16 mouse cellular contexts compared by ENCODE assay signal in genomic region chr2:59673877-59674276, GRCm38 (mm10).
A peak's percentile ranks its signal among the peaks of the same experiment; 100 is the strongest.
DNase-seq lines count a peak whose midpoint lies in the region; ATAC-seq and TF ChIP-seq lines count a peak whose summit lies in the region.
"Had no signal": no experiment of that assay in that cellular context is flagged by ENCODE, and none has a peak within 500 bp of the region (broad histone marks: within the 10 kb centered on the region; RNA-seq: fewer than 3 reads in every experiment).

No protein-coding gene starts in this region.

- peak; percentile 55 for DNase-seq in kidney, adult 2 months
- no peak for DNase-seq in kidney, adult 18-20 months
- DNase-seq in embryo, embryonic 11 days = peak; percentile 71
- peak; percentile 77 for DNase-seq in kidney, postnatal 0 days (ENCODE audit: low spot score)
- no peak for DNase-seq in right cerebral cortex, postnatal 36 days (ENCODE audit: low spot score in 2 of 2)
- DNase-seq in left cerebral cortex, adult 2 months (ENCODE audit: extremely low spot score in 1 of 2, low spot score in 2 of 2) = no peak
- DNase-seq in cerebellum, postnatal 14 days = no peak
- DNase-seq: adrenal gland, postnatal 36 days; cerebellum, postnatal 25 days; liver had no signal

- intact Hi-C loops in left cerebral cortex, adult 2 months (cut with DNase I) = no loop called here

- TF ChIP-seq POLR2A in kidney, adult 2 months (IDR thresholded peaks at IDR 0.05; ENCODE audit: low read depth, low read length) = no peak
- TF ChIP-seq POLR2A in ES-Bruce4 (IDR thresholded peaks at IDR 0.05; ENCODE audit: insufficient read depth, low read length) = no peak

- H3K9me3 ChIP-seq in ES-Bruce4 (replicated peaks; ENCODE audit: control insufficient read depth, insufficient read depth, low read length, poor library complexity, severe bottlenecking) = no peaks in the 10 kb centered on the region
- H3K9me3 ChIP-seq in kidney, postnatal 0 days (replicated peaks; ENCODE audit: low read length) = no peaks in the 10 kb centered on the region
- H3K9me3 ChIP-seq: forebrain, embryonic 15.5 days; G1E; megakaryocyte, embryonic 14.5 days; neural tube, embryonic 13.5 days had no signal

- H3K4me1 ChIP-seq in kidney, adult 2 months (ENCODE audit: control insufficient read depth, insufficient read depth, low read length) = peaks cover 45% of the 10 kb centered on the region
- H3K4me1 ChIP-seq in ES-Bruce4 (ENCODE audit: control insufficient read depth, insufficient read depth, low read length) = peaks cover 24% of the 10 kb centered on the region
- H3K4me1 ChIP-seq in kidney, postnatal 0 days (replicated peaks; ENCODE audit: insufficient read depth, low read length) = peaks cover 71% of the 10 kb centered on the region

- ATAC-seq in kidney, postnatal 0 days (replicated peaks; ENCODE audit: low FRiP score, low read depth) = 0 out of 2 replicates have a peak, but pooled peaks have one; percentile 27
- ATAC-seq: forebrain, embryonic 15.5 days had no signal

- H3K4me2 ChIP-seq in kidney, postnatal 0 days (ENCODE audit: low read length) = no peak overlapping the region
- H3K4me2 ChIP-seq: forebrain, embryonic 15.5 days; heart, embryonic 11.5 days; neural tube, embryonic 13.5 days had no signal

- TF ChIP-seq CTCF in kidney, adult 2 months (conservative IDR thresholded peaks at IDR 0.05; ENCODE audit: insufficient read depth, insufficient read length, low read depth, low read length) = no peak
- no peak for TF ChIP-seq CTCF in ES-Bruce4 (IDR thresholded peaks at IDR 0.05; ENCODE audit: low read depth, low read length)
- TF ChIP-seq CTCF in kidney, postnatal 0 days (IDR thresholded peaks at IDR 0.05; ENCODE audit: low read depth) = no peak
- TF ChIP-seq CTCF in left cerebral cortex, adult 2 months (IDR thresholded peaks at IDR 0.05) = no peak

- H3K36me3 ChIP-seq in kidney, adult 2 months (ENCODE audit: control insufficient read depth, insufficient read depth, low read length) = no peaks in the 10 kb centered on the region
- H3K36me3 ChIP-seq in ES-Bruce4 (ENCODE audit: control insufficient read depth, insufficient read depth, low read length, poor library complexity, severe bottlenecking) = no peaks in the 10 kb centered on the region
- no peaks in the 10 kb centered on the region for H3K36me3 ChIP-seq in kidney, postnatal 0 days (ENCODE audit: insufficient read depth, low read length)
- H3K36me3 ChIP-seq: forebrain, embryonic 15.5 days; G1E; neural tube, embryonic 13.5 days had no signal

- H3K4me3 ChIP-seq in kidney, adult 2 months (ENCODE audit: insufficient read depth, low read depth, low read length) = no peak overlapping the region
- no peak overlapping the region for H3K4me3 ChIP-seq in ES-Bruce4 (ENCODE audit: low read depth, low read length)
- H3K4me3 ChIP-seq in kidney, postnatal 0 days (replicated peaks; ENCODE audit: low read depth, low read length) = no peak overlapping the region
- H3K4me3 ChIP-seq in left cerebral cortex, adult 2 months = no peak overlapping the region
- H3K4me3 ChIP-seq: forebrain, embryonic 15.5 days; megakaryocyte, embryonic 14.5 days; neural tube, embryonic 13.5 days had no signal

- no peak overlapping the region for H3K9ac ChIP-seq in ES-Bruce4 (ENCODE audit: low read depth, poor library complexity, severe bottlenecking)
- no peak overlapping the region for H3K9ac ChIP-seq in kidney, postnatal 0 days (ENCODE audit: low read depth, low read length)
- H3K9ac ChIP-seq: forebrain, embryonic 15.5 days; neural tube, embryonic 13.5 days had no signal

- H3K27me3 ChIP-seq in kidney, adult 2 months (replicated peaks; ENCODE audit: control insufficient read depth, insufficient read depth, low read length) = no peaks in the 10 kb centered on the region
- H3K27me3 ChIP-seq in ES-Bruce4 (ENCODE audit: control insufficient read depth, insufficient read depth, low read length, poor library complexity, severe bottlenecking) = no peaks in the 10 kb centered on the region
- no peaks in the 10 kb centered on the region for H3K27me3 ChIP-seq in kidney, postnatal 0 days (ENCODE audit: insufficient read depth, low read length)
- H3K27me3 ChIP-seq: forebrain, embryonic 15.5 days; neural tube, embryonic 13.5 days had no signal

- peak overlapping the region; percentile 33; the same call in 1 of the 2 replicates for H3K27ac ChIP-seq in kidney, adult 2 months (ENCODE audit: insufficient read depth, low read depth, low read length)
- peak overlapping the region; percentile 68 for H3K27ac ChIP-seq in ES-Bruce4 (ENCODE audit: insufficient read depth, low read length)
- peak overlapping the region; percentile 70; the same call in 1 of the 2 replicates for H3K27ac ChIP-seq in kidney, postnatal 0 days
- H3K27ac ChIP-seq in left cerebral cortex, adult 2 months = no peak overlapping the region
- H3K27ac ChIP-seq: forebrain, embryonic 15.5 days; neural tube, embryonic 13.5 days had no signal

- 29% methylated on average over 1 of the region's 1 CpGs for WGBS in kidney, adult 2 months
- WGBS in kidney, postnatal 0 days = 22% methylated on average over 1 of the region's 1 CpGs

- TF ChIP-seq EP300 in ES-Bruce4 (IDR thresholded peaks at IDR 0.05; ENCODE audit: insufficient read depth, low read depth, low read length) = no peak

Comparison
In these comparisons a context has a peak if more than half of its experiments do, and no peak if none do; other contexts are left out.
1. DNase-seq: peak in kidney, adult 2 months (single experiment), embryo, embryonic 11 days (single experiment) and kidney, postnatal 0 days (single experiment); none in kidney, adult 18-20 months (single experiment), right cerebral cortex, postnatal 36 days (0 of 2), left cerebral cortex, adult 2 months (0 of 2) and cerebellum, postnatal 14 days (0 of 2).